Mouse (Mus musculus): ENCODE measurements at regions not wholly inside any gene's neighbourhood (a gene's known extent, or its start where the extent isn't known, plus 50 kb on each side); places are given as distances from the start of the nearest gene placed in this dataset.

- DNase-seq = no peak
These were observed 77.0 kb upstream of the Lgr5 start for GRCm38 (mm10) chr10:115664567-115664966.

- DNase-seq = no peak
These were observed 89.1 kb upstream of the Lgr5 start for GRCm38 (mm10) chr10:115676661-115677060.

DNA sequence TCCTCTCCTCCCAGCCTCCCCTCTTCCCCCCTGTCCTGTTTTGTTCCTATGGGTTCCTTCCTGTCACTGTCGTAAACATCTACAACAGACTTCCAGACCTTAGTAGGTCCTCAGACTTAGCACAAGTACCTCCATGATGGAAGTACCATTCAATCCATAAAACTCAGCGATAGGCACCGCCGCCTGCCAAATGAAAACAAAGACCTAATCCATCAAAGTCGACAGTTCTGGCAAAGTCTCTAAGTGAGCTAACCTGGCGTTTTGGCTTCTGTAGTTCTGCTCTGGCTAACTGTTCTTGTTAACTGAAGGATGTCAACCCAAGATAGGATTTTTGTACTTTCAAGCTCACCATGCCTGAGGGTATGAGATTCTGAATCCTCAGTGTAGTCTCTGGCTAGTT is 93.5 kb upstream of the Lgr5 start:
- no peak for DNase-seq

- no peak for DNase-seq
These were observed 104.4 kb upstream of the Lgr5 start for GRCm38 (mm10) chr10:115691939-115692338.

- no peak for DNase-seq
These were observed 106.6 kb upstream of the Lgr5 start for GRCm38 (mm10) chr10:115693986-115694833.

- DNase-seq = no peak
These were observed 114.3 kb upstream of the Tspan8 start for GRCm38 (mm10) chr10:115702358-115702757.

DNA sequence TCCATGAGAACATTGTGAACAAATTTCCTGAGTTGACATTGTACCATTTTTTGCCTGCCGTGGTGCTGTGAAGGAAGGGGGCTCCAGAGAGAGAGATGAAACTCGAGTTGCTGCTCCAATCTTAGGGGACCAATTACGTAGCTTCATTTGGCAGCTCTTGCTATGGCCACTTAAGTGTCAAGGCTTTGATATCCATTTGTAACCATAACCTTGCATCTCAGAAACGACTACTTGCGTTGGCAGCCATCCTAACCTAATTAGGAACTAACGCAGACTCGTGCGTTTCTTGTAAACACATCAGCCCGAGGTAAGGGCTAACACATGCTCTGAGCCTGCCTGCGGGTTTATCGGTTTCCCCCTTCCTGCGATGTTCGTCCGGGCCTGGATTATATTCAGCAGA is 108.0 kb upstream of the Tspan8 start:
- no peak for DNase-seq

GRCm38 (mm10) chr10:115713896-115714295 is 102.7 kb upstream of the Tspan8 start:
- DNase-seq = peak; percentile 36

GRCm38 (mm10) chr10:115716178-115716577 is 100.5 kb upstream of the Tspan8 start:
- no peak for DNase-seq

DNA sequence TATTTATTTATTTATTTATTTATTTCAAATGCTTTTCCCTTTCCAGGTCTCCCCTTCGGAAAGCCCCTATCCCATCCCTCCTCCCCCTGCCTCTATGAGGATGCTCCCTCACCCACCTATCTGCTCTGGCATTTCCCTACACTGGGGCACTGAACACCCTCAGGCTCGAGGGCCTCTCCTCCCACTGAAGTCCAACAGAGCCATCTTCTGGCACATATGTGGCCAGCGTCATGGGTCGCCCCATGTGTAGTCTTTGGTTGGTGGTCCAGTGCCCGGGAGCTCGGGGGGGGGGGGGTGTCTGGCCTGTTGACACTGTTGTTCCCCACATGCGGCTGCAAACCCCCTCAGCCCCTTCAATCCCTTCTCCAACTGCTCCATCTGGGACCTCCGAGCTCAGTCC is 99.6 kb upstream of the Tspan8 start:
- no peak for DNase-seq

DNA sequence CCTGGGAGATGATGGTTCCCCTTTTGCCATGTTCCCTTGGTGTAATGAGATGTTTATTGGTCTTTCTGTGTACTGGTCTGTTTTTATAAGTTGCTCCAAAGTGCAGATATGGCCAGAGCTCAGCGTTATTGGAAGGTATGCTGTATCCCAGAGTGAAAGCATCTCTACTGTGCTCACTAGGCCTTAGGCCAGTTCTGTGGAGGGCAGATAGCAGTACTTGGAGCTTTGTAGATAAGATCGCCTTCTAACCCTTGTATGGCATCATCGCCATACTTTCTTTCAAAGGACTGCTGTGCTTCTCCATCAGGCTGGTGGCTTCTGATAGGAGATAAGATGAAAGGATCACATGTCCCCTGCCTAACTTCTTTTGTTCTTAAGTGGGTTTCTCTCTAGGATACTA is 94.0 kb upstream of the Tspan8 start:
- no peak for DNase-seq

- no peak for DNase-seq
These were observed 73.8 kb upstream of the Tspan8 start for GRCm38 (mm10) chr10:115742634-115743347.

- DNase-seq = no peak
These were observed 66.8 kb upstream of the Tspan8 start for GRCm38 (mm10) chr10:115749844-115750243.

GRCm38 (mm10) chr10:115750250-115750649 is 66.4 kb upstream of the Tspan8 start:
- DNase-seq = no peak

DNA sequence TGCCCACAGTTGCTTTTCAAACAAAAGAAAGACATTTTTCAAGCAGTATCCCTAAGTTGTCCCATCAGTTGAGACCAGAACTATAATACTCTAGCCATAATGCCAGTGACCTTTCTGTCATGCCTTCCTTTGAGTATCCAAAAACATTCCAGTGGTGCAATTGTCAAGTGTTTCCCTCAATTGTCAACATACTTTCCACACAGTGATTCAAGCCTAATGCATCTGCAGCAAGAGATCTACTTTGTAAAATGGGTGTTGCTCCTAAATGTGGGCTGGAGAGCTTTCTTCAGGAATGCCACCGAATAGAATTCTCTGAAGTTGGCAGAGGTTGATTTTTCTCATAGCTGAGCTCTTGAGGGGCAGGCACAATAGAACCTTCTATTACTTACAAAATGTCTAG is 58.0 kb upstream of the Tspan8 start:
- no peak for DNase-seq
